Mouse (Mus musculus) C2C12 (cell line): Measurements from ENCODE around the gene Olfr638.

Experiments
- CEBPB ChIP-seq: IDR thresholded peaks from one replicate; pipeline ENCODE4 v1.6.1; 2011; ENCODE audit warnings: low read depth, mild to moderate bottlenecking, control low read depth, moderate library complexity
- CTCF ChIP-seq: IDR thresholded peaks from one replicate; pipeline ENCODE4 v1.5.1; 2011; ENCODE audit not compliant: control insufficient read depth, insufficient read depth, insufficient read length
- MAX ChIP-seq: IDR thresholded peaks from one replicate; pipeline ENCODE4 v1.6.1; 2011; ENCODE audit warnings: mild to moderate bottlenecking, control low read depth
- MYOD1 ChIP-seq: IDR thresholded peaks from one replicate; pipeline ENCODE4 v1.6.1; 2011; ENCODE audit warnings: low read depth; ENCODE audit not compliant: control insufficient read depth, insufficient read length
- MYOG ChIP-seq: IDR thresholded peaks from one replicate; pipeline ENCODE4 v1.6.1; 2011; ENCODE audit not compliant: control insufficient read depth, insufficient read length; ENCODE audit errors: extremely low read depth
- USF1 ChIP-seq: IDR thresholded peaks from one replicate; pipeline ENCODE4 v1.6.1; 2011; ENCODE audit warnings: low read depth, mild to moderate bottlenecking, control low read depth, moderate library complexity

DNA sequence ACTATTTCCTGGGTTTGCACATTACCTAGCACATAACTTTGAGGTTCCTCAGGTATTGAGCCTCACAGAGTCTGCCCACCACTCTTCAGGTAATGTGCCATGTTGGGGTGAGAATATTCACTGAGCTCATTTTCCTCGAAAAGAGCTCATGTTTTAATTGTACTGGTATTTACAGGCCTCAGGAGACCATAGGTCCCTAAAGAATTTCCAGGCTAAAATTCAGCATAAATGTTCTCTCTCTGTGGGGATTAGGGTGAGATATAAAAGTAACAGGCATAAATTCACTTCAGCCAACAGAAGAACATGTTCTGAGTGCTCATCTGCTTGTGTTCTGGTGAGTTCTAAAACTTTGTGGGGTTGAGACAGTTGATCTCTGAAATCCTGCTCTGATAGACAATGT is 36.6 kb downstream of the Olfr638 start, which contains the start of gene Olfr641:
- TF ChIP-seq CTCF (no peak), MAX (no peak), USF1 (no peak), MYOG (no peak), MYOD1 (no peak), CEBPB (no peak)
